Mouse (Mus musculus): ENCODE measurements at regions not wholly inside any gene's neighbourhood (a gene's known extent, or its start where the extent isn't known, plus 50 kb on each side); places are given as distances from the start of the nearest gene placed in this dataset.
A peak's percentile ranks its signal among the peaks of the same experiment; 100 is the strongest.

- DNase-seq = no peak
Measured at GRCm38 (mm10) chr12:106504285-106504684, 494.3 kb downstream of the Vrk1 start.

- no peak for DNase-seq
Measured at GRCm38 (mm10) chr12:106514057-106514456, 504.0 kb downstream of the Vrk1 start.

- no peak for DNase-seq
Measured at GRCm38 (mm10) chr12:106515257-106515788, 505.3 kb downstream of the Vrk1 start.

GRCm38 (mm10) chr12:106519141-106519540 lies 509.1 kb downstream of the Vrk1 start:
- no peak for DNase-seq

GRCm38 (mm10) chr12:106524411-106524810 lies 514.4 kb downstream of the Vrk1 start:
- no peak for DNase-seq

GRCm38 (mm10) chr12:106527116-106527515 lies 517.1 kb downstream of the Vrk1 start:
- DNase-seq = no peak

- peak; percentile 45 for DNase-seq
Measured at GRCm38 (mm10) chr12:106527699-106528434, 517.8 kb downstream of the Vrk1 start.

GRCm38 (mm10) chr12:106528521-106528920 lies 518.5 kb downstream of the Vrk1 start:
- no peak for DNase-seq

GRCm38 (mm10) chr12:106529175-106529574 lies 519.1 kb downstream of the Vrk1 start:
- DNase-seq = peak; percentile 74

GRCm38 (mm10) chr12:106535086-106535485 lies 525.1 kb downstream of the Vrk1 start:
- no peak for DNase-seq

- DNase-seq = no peak
Measured at GRCm38 (mm10) chr12:106535628-106536288, 525.7 kb downstream of the Vrk1 start.

- DNase-seq = peak; percentile 52
Measured at GRCm38 (mm10) chr12:106536289-106536636, 526.2 kb downstream of the Vrk1 start.

GRCm38 (mm10) chr12:106540003-106540402 lies 530.0 kb downstream of the Vrk1 start:
- DNase-seq = no peak

GRCm38 (mm10) chr12:106559566-106559965 lies 549.5 kb downstream of the Vrk1 start:
- no peak for DNase-seq

GRCm38 (mm10) chr12:106565263-106565681 lies 555.2 kb downstream of the Vrk1 start:
- peak; percentile 55 for DNase-seq

GRCm38 (mm10) chr12:106566361-106566760 lies 556.3 kb downstream of the Vrk1 start:
- DNase-seq = no peak

- no peak for DNase-seq
Measured at GRCm38 (mm10) chr12:106567116-106567515, 557.1 kb downstream of the Vrk1 start.

GRCm38 (mm10) chr12:106568541-106569085 lies 558.6 kb downstream of the Vrk1 start:
- no peak for DNase-seq

GRCm38 (mm10) chr12:106572956-106573355 lies 562.9 kb downstream of the Vrk1 start:
- DNase-seq = peak; percentile 66

- DNase-seq = no peak
Measured at GRCm38 (mm10) chr12:106582760-106583159, 572.7 kb downstream of the Vrk1 start.

GRCm38 (mm10) chr12:106585626-106586025 lies 575.6 kb downstream of the Vrk1 start:
- DNase-seq = peak; percentile 49

GRCm38 (mm10) chr12:106592686-106593085 lies 582.7 kb downstream of the Vrk1 start:
- DNase-seq = no peak

- no peak for DNase-seq
Measured at GRCm38 (mm10) chr12:106597636-106598035, 587.6 kb downstream of the Vrk1 start.

- no peak for DNase-seq
Measured at GRCm38 (mm10) chr12:106607240-106607639, 597.2 kb downstream of the Vrk1 start.
